Mouse (Mus musculus): Measurements from ENCODE around the gene Ces2c. TPM values are rescaled to one million over a fixed set of nuclear protein-coding genes. Genes with fewer than 3 reads are reported as not detected.
"Not testable (repeated sequence)": the region's sequence is repeated elsewhere in the genome, so short reads cannot be mapped to it uniquely, and the experiment has no call there.

Gene Ces2c
- total RNA-seq (2021) = not detected
- long read RNA-seq, experiment 1 = 0 reads
- long read RNA-seq, experiment 2 = 0 reads

DNA sequence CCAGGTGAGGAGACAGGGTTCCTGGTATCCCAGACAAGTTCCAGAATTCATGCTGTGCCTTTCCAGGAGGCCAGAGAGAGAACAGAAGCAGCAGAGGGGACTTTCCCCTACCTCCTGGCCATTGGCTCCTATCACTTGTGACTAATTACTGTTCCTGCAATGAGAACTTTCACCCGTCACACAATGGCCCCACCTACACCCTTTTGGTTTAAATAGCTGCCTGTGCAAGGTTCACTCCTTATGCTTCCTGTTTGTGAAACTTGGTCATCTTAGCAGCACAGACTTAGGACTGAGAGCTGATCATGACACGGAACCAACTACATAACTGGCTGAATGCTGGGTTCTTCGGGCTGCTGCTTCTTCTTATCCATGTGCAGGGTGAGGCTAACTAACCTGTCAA lies at the start of gene Ces2c:
Gene Ces2c (plus strand): TSS at position 238 of the 400 bp plus-strand sequence.
- DNase-seq (ENCODE audit: low spot score in 2 of 2) = no peak

DNA sequence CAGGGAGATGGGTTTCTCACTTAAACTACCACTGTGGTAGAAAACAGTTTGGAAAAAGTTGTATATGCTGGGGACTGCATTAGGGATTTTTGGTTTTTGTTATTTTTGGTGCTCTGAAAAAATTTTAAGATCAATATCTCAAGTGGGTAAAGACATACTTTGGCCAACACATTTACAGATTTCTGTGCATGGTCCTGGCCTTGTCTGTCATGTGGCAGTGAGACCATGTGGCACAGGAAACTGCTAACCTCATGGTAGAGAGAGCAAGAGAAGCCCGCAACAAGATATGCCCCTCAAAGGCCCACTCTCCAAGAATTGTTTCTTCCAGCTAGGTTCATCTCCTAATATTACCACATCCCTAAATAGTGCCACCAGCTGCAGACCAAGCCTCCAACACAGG lies 47.5 kb upstream of the Ces2c start:
- no peak for DNase-seq (ENCODE audit: low spot score in 2 of 2)

- no peak for DNase-seq (ENCODE audit: low spot score in 2 of 2)
Observed at GRCm38 (mm10) chr8:104806127-104806526, 40.7 kb upstream of the Ces2c start.

- peak in 1 of 2 experiments; percentile 4 for DNase-seq (ENCODE audit: low spot score in 2 of 2)
Observed at GRCm38 (mm10) chr8:104808542-104809413, 38.1 kb upstream of the Ces2c start.

DNA sequence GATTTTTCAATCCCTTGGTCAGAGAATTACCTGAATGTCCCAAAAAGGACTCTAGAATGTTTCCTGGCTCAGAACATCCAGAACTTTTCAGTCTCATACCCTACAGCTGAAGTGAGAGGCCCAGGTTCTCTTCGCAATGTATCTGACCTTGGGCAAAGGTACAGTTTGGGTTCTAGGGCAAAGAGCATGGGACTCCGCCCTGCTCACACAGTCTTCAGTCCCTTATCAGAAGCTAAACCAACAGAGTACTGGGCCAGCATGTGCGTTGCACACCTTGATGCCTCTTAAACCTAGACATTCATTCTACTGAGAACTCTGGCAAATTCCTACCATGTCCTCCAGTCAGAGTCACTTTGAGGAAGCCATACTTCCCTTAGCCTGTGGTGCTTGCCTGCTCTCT lies 37.4 kb upstream of the Ces2c start:
- no peak for DNase-seq (ENCODE audit: low spot score in 2 of 2)

- DNase-seq (ENCODE audit: low spot score in 2 of 2) = no peak
Observed at GRCm38 (mm10) chr8:104826912-104827311, 20.0 kb upstream of the Ces2c start.

GRCm38 (mm10) chr8:104828221-104828620 lies 18.6 kb upstream of the Ces2c start:
- DNase-seq (ENCODE audit: low spot score in 2 of 2) = no peak

GRCm38 (mm10) chr8:104831440-104831839 lies 15.4 kb upstream of the Ces2c start, which contains the start of gene Ces2b:
Gene Ces2b, plus strand, starts transcription at chr8:104831572.
- no peak for DNase-seq (ENCODE audit: low spot score in 2 of 2)

DNA sequence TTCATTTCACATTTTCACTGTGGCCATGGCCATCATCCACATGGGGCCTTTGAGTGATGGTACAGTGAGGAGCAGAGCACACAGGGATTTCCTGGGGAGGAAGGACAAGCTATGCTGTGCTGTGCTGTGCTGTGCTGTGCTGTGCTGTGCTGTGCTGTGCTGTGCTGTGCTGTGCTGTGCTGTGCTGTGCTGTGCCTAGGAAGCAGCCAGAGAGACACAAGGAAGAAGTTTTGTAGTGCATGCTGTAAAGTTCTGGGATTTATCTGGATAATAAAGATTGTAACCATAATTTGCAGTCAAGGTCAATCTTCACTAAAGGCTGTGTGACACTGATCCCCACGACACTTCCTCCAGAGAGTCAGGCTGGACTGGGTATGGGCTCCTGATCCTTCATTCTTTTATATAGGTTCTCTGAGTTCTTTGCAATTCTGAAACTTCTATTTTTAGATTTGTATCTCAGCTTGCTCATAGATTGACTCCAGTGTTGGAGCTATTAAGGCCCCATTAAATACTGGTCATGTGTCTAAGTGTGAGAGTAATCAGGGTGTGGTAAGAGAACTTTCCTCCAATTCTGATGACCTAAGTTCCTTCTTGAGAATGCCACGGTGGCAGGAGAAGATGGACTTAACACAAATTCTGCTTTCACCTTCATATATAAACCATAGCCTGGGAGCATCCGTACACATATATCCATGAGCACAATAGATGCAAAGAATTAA lies 5.3 kb upstream of the Ces2c start:
- DNase-seq (ENCODE audit: low spot score in 2 of 2) = no peak

- no peak for DNase-seq (ENCODE audit: low spot score in 2 of 2)
Observed at GRCm38 (mm10) chr8:104847741-104848462, 1.0 kb downstream of the Ces2c start.

DNA sequence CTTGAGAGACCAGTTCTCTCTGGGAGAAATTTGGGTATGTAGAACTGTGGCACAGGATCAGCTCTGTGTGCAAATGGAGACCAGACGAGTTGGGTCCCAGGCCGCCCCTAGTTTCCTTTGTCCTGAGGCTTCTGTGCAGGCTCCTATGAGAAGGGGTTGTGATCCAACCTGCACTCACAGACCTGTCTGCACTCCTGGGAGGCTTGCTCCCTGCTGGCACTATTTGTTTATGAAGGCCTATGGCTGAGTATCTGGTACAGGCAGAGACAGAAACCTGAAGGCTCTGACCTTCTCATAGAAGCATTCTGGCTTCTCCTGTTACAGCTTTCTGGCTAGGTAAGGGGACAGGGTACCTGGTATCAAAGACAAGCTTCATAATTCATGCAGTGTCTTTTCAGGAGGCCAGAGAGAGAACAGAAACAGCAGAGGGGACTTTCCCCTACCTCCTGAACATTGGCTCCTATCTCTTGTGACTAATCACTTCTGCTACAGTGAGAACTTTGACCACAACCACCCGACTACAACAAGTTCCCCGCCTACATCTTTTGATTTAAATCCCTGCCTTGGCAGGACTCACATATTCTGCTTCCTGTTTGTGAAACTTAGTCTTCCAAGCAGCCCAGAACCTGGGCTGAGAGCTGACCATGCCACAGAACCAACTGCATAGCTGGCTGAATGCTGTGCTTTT lies 20.1 kb downstream of the Ces2c start:
- not testable (repeated sequence) for DNase-seq (ENCODE audit: low spot score in 2 of 2)

DNA sequence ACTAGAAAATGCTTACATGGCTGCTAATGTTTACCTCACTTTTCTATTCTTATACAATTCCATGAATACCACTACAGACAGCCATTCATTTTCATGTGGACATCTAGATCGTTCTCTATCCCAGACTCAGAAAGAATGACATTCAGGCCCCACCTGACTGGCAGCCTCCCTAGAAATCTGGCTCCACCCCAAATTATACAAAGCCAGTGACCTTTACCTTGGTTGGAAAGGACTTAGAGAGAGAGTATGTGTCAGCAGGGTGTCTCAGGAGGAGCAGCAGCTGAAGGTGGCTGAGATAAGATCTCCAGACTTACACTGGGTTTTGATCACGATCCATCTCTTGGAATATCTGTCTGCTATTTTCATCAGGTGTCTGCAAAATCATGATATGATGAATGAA lies 22.0 kb downstream of the Ces2c start:
- not testable (repeated sequence) for DNase-seq (ENCODE audit: low spot score in 2 of 2)

DNA sequence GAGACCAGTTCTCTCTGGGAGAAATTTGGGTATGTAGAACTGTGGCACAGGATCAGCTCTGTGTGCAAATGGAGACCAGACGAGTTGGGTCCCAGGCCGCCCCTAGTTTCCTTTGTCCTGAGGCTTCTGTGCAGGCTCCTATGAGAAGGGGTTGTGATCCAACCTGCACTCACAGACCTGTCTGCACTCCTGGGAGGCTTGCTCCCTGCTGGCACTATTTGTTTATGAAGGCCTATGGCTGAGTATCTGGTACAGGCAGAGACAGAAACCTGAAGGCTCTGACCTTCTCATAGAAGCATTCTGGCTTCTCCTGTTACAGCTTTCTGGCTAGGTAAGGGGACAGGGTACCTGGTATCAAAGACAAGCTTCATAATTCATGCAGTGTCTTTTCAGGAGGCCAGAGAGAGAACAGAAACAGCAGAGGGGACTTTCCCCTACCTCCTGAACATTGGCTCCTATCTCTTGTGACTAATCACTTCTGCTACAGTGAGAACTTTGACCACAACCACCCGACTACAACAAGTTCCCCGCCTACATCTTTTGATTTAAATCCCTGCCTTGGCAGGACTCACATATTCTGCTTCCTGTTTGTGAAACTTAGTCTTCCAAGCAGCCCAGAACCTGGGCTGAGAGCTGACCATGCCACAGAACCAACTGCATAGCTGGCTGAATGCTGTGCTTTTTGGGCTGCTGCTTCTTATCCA lies 39.5 kb downstream of the Ces2c start:
- DNase-seq (ENCODE audit: low spot score in 2 of 2) = not testable (repeated sequence)

- no peak for DNase-seq (ENCODE audit: low spot score in 2 of 2)
Observed at GRCm38 (mm10) chr8:104901746-104902145, 54.9 kb downstream of the Ces2c start.

Other genes with a start within 250 kb of the Ces2c start
- under 1 TPM in 1 of 2 experiments, not detected in 1; 0.86 TPM for gene Cdh16, start 222.7 kb upstream of the Ces2c start, total RNA-seq (2021)
- gene Rrad, start 215.7 kb upstream of the Ces2c start, total RNA-seq (2021) = 1 to 10 TPM; 2.7 to 9.4 TPM
- 10 to 100 TPM; 40.7 to 50.0 TPM for gene Ciao2b, start 205.1 kb upstream of the Ces2c start, total RNA-seq (2021)
- not detected for gene Ces2a, start 113.1 kb upstream of the Ces2c start, total RNA-seq (2021)
- gene Ces2b, start 15.5 kb upstream of the Ces2c start, total RNA-seq (2021) = under 1 TPM; 0.19 to 0.36 TPM
- gene Ces2e, start 79.2 kb downstream of the Ces2c start, total RNA-seq (2021) = 1 to 10 TPM; 3.1 to 3.2 TPM
- gene Ces2f, start 100.3 kb downstream of the Ces2c start, total RNA-seq (2021) = not detected
- gene Ces2g, start 114.7 kb downstream of the Ces2c start, total RNA-seq (2021) = 1 to 10 TPM; 2.0 to 4.2 TPM
- not detected for gene Ces2h, start 153.8 kb downstream of the Ces2c start, total RNA-seq (2021)
- gene Ces3a, start 201.5 kb downstream of the Ces2c start, total RNA-seq (2021) = under 1 TPM in 1 of 2 experiments, not detected in 1; 0.27 TPM
- gene Ces3b, start 236.7 kb downstream of the Ces2c start, total RNA-seq (2021) = not detected

Measured in adrenal gland, adult 18-20 months (tissue).